Mouse (Mus musculus): ENCODE results near the gene Gm9195. TPM values are rescaled to one million over a fixed set of nuclear protein-coding genes. Genes with fewer than 3 reads are reported as not detected.

Gm9195 gene
- polyA plus RNA-seq, 1 experiment from 2014 or later: not detected

- H3K36me3 ChIP-seq (replicated peaks; ENCODE audit: control insufficient read depth, insufficient read depth, low read depth, low read length): no peaks in the 10 kb centered on the region
- WGBS: 15% methylated on average over 11 of the region's 11 CpGs
- H3K4me2 ChIP-seq (ENCODE audit: low read depth, low read length): peak overlapping the region; percentile 64
- H3K9me3 ChIP-seq (replicated peaks; ENCODE audit: control insufficient read depth, low read length): no peaks in the 10 kb centered on the region
- H3K4me3 ChIP-seq (ENCODE audit: low read depth, low read length): peak overlapping the region; percentile 21
- no peak overlapping the region for H3K27ac ChIP-seq (replicated peaks; ENCODE audit: low read depth, low read length)
- peak; percentile 9 for DNase-seq (ENCODE audit: low spot score)
- H3K4me1 ChIP-seq (ENCODE audit: control insufficient read depth, insufficient read depth, low read length): no peaks in the 10 kb centered on the region
- no peak for ATAC-seq (replicated peaks; ENCODE audit: insufficient number of reproducible peaks, low FRiP score, low TSS enrichment, low read depth)
- H3K9ac ChIP-seq (replicated peaks; ENCODE audit: low read length): peak overlapping the region; percentile 50
- no peaks in the 10 kb centered on the region for H3K27me3 ChIP-seq (ENCODE audit: control insufficient read depth, insufficient read depth, low read length)
These were observed 15.2 kb upstream of the Gm9195 start for GRCm38 (mm10) chr14:72506723-72507420.

- WGBS: 7% methylated on average over 12 of the region's 12 CpGs
These were observed 14.5 kb upstream of the Gm9195 start for GRCm38 (mm10) chr14:72506018-72506722.

GRCm38 (mm10) chr14:72504985-72505384, 13.3 kb upstream of the Gm9195 start:
- no peaks in the 10 kb centered on the region for H3K9me3 ChIP-seq (replicated peaks; ENCODE audit: control insufficient read depth, low read length)
- no peak overlapping the region for H3K4me2 ChIP-seq (ENCODE audit: low read depth, low read length)
- H3K27ac ChIP-seq (replicated peaks; ENCODE audit: low read depth, low read length): no peak overlapping the region
- H3K27me3 ChIP-seq (ENCODE audit: control insufficient read depth, insufficient read depth, low read length): no peaks in the 10 kb centered on the region
- DNase-seq (ENCODE audit: low spot score): no peak
- H3K4me1 ChIP-seq (ENCODE audit: control insufficient read depth, insufficient read depth, low read length): no peaks in the 10 kb centered on the region
- 86% methylated on average over 1 of the region's 1 CpGs for WGBS
- ATAC-seq (replicated peaks; ENCODE audit: insufficient number of reproducible peaks, low FRiP score, low TSS enrichment, low read depth): no peak
- H3K4me3 ChIP-seq (ENCODE audit: low read depth, low read length): no peak overlapping the region
- no peaks in the 10 kb centered on the region for H3K36me3 ChIP-seq (replicated peaks; ENCODE audit: control insufficient read depth, insufficient read depth, low read depth, low read length)
- H3K9ac ChIP-seq (replicated peaks; ENCODE audit: low read length): no peak overlapping the region

More at GRCm38 (mm10) chr14:72506018-72506722, 14.5 kb upstream of the Gm9195 start:
- H3K27me3 ChIP-seq (ENCODE audit: control insufficient read depth, insufficient read depth, low read length): no peaks in the 10 kb centered on the region
- H3K4me3 ChIP-seq (ENCODE audit: low read depth, low read length): peak overlapping the region; percentile 21
- peak overlapping the region; percentile 64 for H3K4me2 ChIP-seq (ENCODE audit: low read depth, low read length)
- peak; percentile 47 for DNase-seq (ENCODE audit: low spot score)
- H3K9ac ChIP-seq (replicated peaks; ENCODE audit: low read length): peak overlapping the region; percentile 50
- H3K9me3 ChIP-seq (replicated peaks; ENCODE audit: control insufficient read depth, low read length): no peaks in the 10 kb centered on the region
- ATAC-seq (replicated peaks; ENCODE audit: insufficient number of reproducible peaks, low FRiP score, low TSS enrichment, low read depth): peak; percentile 71; the same call in 1 of the 2 replicates
- H3K27ac ChIP-seq (replicated peaks; ENCODE audit: low read depth, low read length): no peak overlapping the region
- H3K36me3 ChIP-seq (replicated peaks; ENCODE audit: control insufficient read depth, insufficient read depth, low read depth, low read length): no peaks in the 10 kb centered on the region
- no peaks in the 10 kb centered on the region for H3K4me1 ChIP-seq (ENCODE audit: control insufficient read depth, insufficient read depth, low read length)

- H3K4me1 ChIP-seq (ENCODE audit: control insufficient read depth, insufficient read depth, low read length): no peaks in the 10 kb centered on the region
- ATAC-seq (replicated peaks; ENCODE audit: insufficient number of reproducible peaks, low FRiP score, low TSS enrichment, low read depth) (no peak), DNase-seq (ENCODE audit: low spot score) (no peak)
- H3K9me3 ChIP-seq (replicated peaks; ENCODE audit: control insufficient read depth, low read length): no peaks in the 10 kb centered on the region
- no peak overlapping the region for H3K4me3 ChIP-seq (ENCODE audit: low read depth, low read length)
- no peak overlapping the region for H3K4me2 ChIP-seq (ENCODE audit: low read depth, low read length)
- no peaks in the 10 kb centered on the region for H3K36me3 ChIP-seq (replicated peaks; ENCODE audit: control insufficient read depth, insufficient read depth, low read depth, low read length)
- H3K27me3 ChIP-seq (ENCODE audit: control insufficient read depth, insufficient read depth, low read length): no peaks in the 10 kb centered on the region
- WGBS: 44% methylated on average over 6 of the region's 6 CpGs
- H3K9ac ChIP-seq (replicated peaks; ENCODE audit: low read length): no peak overlapping the region
- H3K27ac ChIP-seq (replicated peaks; ENCODE audit: low read depth, low read length): no peak overlapping the region
These were observed 11.6 kb upstream of the Gm9195 start for GRCm38 (mm10) chr14:72503241-72503640.

- Histone ChIP-seq H3K4me1 (ENCODE audit: control insufficient read depth, insufficient read depth, low read length) (no peaks in the 10 kb centered on the region), H3K4me3 (ENCODE audit: low read depth, low read length) (no peak overlapping the region), H3K27me3 (ENCODE audit: control insufficient read depth, insufficient read depth, low read length) (no peaks in the 10 kb centered on the region), H3K9ac (replicated peaks; ENCODE audit: low read length) (no peak overlapping the region), H3K4me2 (ENCODE audit: low read depth, low read length) (no peak overlapping the region), H3K9me3 (replicated peaks; ENCODE audit: control insufficient read depth, low read length) (no peaks in the 10 kb centered on the region), H3K27ac (replicated peaks; ENCODE audit: low read depth, low read length) (no peak overlapping the region), H3K36me3 (replicated peaks; ENCODE audit: control insufficient read depth, insufficient read depth, low read depth, low read length) (no peaks in the 10 kb centered on the region)
- WGBS: 45% methylated on average over 1 of the region's 1 CpGs
- ATAC-seq (replicated peaks; ENCODE audit: insufficient number of reproducible peaks, low FRiP score, low TSS enrichment, low read depth) (no peak), DNase-seq (ENCODE audit: low spot score) (peak; percentile 2)
These were observed 2.1 kb upstream of the Gm9195 start for GRCm38 (mm10) chr14:72493775-72494174.

GRCm38 (mm10) chr14:72490367-72490766, 1.3 kb downstream of the Gm9195 start:
- WGBS: 95% methylated on average over 3 of the region's 3 CpGs
- DNase-seq (ENCODE audit: low spot score): no peak
- Histone ChIP-seq H3K36me3 (replicated peaks; ENCODE audit: control insufficient read depth, insufficient read depth, low read depth, low read length) (no peaks in the 10 kb centered on the region), H3K4me3 (ENCODE audit: low read depth, low read length) (no peak overlapping the region), H3K27me3 (ENCODE audit: control insufficient read depth, insufficient read depth, low read length) (no peaks in the 10 kb centered on the region), H3K4me1 (ENCODE audit: control insufficient read depth, insufficient read depth, low read length) (no peaks in the 10 kb centered on the region), H3K27ac (replicated peaks; ENCODE audit: low read depth, low read length) (no peak overlapping the region), H3K9ac (replicated peaks; ENCODE audit: low read length) (no peak overlapping the region), H3K4me2 (ENCODE audit: low read depth, low read length) (no peak overlapping the region), H3K9me3 (replicated peaks; ENCODE audit: control insufficient read depth, low read length) (no peaks in the 10 kb centered on the region)
- ATAC-seq (replicated peaks; ENCODE audit: insufficient number of reproducible peaks, low FRiP score, low TSS enrichment, low read depth): no peak

- H3K9me3 ChIP-seq (replicated peaks; ENCODE audit: control insufficient read depth, low read length): no peaks in the 10 kb centered on the region
- DNase-seq (ENCODE audit: low spot score) (no peak), ATAC-seq (replicated peaks; ENCODE audit: insufficient number of reproducible peaks, low FRiP score, low TSS enrichment, low read depth) (no peak)
- H3K27me3 ChIP-seq (ENCODE audit: control insufficient read depth, insufficient read depth, low read length): no peaks in the 10 kb centered on the region
- H3K4me2 ChIP-seq (ENCODE audit: low read depth, low read length): no peak overlapping the region
- no peaks in the 10 kb centered on the region for H3K4me1 ChIP-seq (ENCODE audit: control insufficient read depth, insufficient read depth, low read length)
- H3K9ac ChIP-seq (replicated peaks; ENCODE audit: low read length): no peak overlapping the region
- H3K4me3 ChIP-seq (ENCODE audit: low read depth, low read length): no peak overlapping the region
- 89% methylated on average over 1 of the region's 1 CpGs for WGBS
- H3K27ac ChIP-seq (replicated peaks; ENCODE audit: low read depth, low read length): no peak overlapping the region
- H3K36me3 ChIP-seq (replicated peaks; ENCODE audit: control insufficient read depth, insufficient read depth, low read depth, low read length): no peaks in the 10 kb centered on the region
These were observed 17.1 kb downstream of the Gm9195 start for GRCm38 (mm10) chr14:72474501-72474900.

GRCm38 (mm10) chr14:72468429-72468828, 23.2 kb downstream of the Gm9195 start:
- H3K4me1 ChIP-seq (ENCODE audit: control insufficient read depth, insufficient read depth, low read length): no peaks in the 10 kb centered on the region
- WGBS: 73% methylated on average over 4 of the region's 4 CpGs
- H3K27ac ChIP-seq (replicated peaks; ENCODE audit: low read depth, low read length): no peak overlapping the region
- H3K36me3 ChIP-seq (replicated peaks; ENCODE audit: control insufficient read depth, insufficient read depth, low read depth, low read length): no peaks in the 10 kb centered on the region
- no peaks in the 10 kb centered on the region for H3K27me3 ChIP-seq (ENCODE audit: control insufficient read depth, insufficient read depth, low read length)
- DNase-seq (ENCODE audit: low spot score): no peak
- no peak overlapping the region for H3K4me3 ChIP-seq (ENCODE audit: low read depth, low read length)
- no peaks in the 10 kb centered on the region for H3K9me3 ChIP-seq (replicated peaks; ENCODE audit: control insufficient read depth, low read length)
- no peak overlapping the region for H3K9ac ChIP-seq (replicated peaks; ENCODE audit: low read length)
- no peak for ATAC-seq (replicated peaks; ENCODE audit: insufficient number of reproducible peaks, low FRiP score, low TSS enrichment, low read depth)
- no peak overlapping the region for H3K4me2 ChIP-seq (ENCODE audit: low read depth, low read length)

Data from embryonic facial prominence, embryonic 11.5 days (tissue).